Mouse (Mus musculus) kidney, adult 2 months (tissue): ENCODE measurements at regions not wholly inside any gene's neighbourhood (a gene's known extent, or its start where the extent isn't known, plus 50 kb on each side); places are given as distances from the start of the nearest gene placed in this dataset.

ENCODE experiments used
- CTCF ChIP-seq: fragments of 200-500 bp; conservative IDR thresholded peaks from 2 replicates; pipeline ENCODE4 v1.5.1; 2011; ENCODE audit warnings: low read depth, mild to moderate bottlenecking, control low read depth, low read length, moderate library complexity, mixed read lengths; ENCODE audit not compliant: insufficient read depth, insufficient read length
- POLR2A ChIP-seq: fragments of 200-500 bp; IDR thresholded peaks from one replicate; pipeline ENCODE4 v1.6.1; 2011; ENCODE audit warnings: low read depth, low read length, control low read depth

GRCm38 (mm10) chr13:98438206-98438605 lies 53.6 kb downstream of the Gm10320 start:
- TF ChIP-seq CTCF (no peak), POLR2A (no peak)
